Comparison of ENCODE assay signal across 8 mouse cellular contexts in the genomic region with DNA sequence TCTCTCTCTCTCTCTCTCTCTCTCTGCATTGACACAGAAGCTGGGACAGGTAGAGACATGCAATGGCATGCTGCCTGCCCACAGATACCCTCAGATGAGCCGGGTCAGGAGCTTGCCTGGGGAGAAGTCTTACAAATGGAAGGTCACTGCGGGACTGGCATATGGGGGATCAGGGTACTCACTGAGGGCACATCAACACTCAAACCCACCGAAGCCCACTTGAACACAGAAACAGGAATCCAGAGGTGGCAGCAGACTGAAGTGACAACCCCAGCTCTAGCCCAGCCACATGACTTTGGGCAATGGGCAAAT. TPM values are rescaled to one million over a fixed set of nuclear protein-coding genes. Genes with fewer than 3 reads are reported as not detected.
DNase-seq lines count a peak whose midpoint lies in the region; ATAC-seq and TF ChIP-seq lines count a peak whose summit lies in the region.

No protein-coding gene starts in this region.

- ATAC-seq in forebrain, embryonic 11.5 days (replicated peaks; ENCODE audit: low FRiP score), result 0 out of 2 replicates have a peak, but pooled peaks have one; percentile 18
- no peak; the same call in 1 of the 2 replicates for ATAC-seq in neural tube, embryonic 15.5 days (ENCODE audit: low FRiP score)
- no peak for ATAC-seq in megakaryocyte-erythroid progenitor cell, adult 5-6 weeks (replicated peaks; ENCODE audit: low FRiP score, low TSS enrichment, poor library complexity, severe bottlenecking)

- 0 out of 2 replicates have a peak overlapping the region, but pooled peaks have one; percentile 80 for H3K4me3 ChIP-seq in liver, adult 2 months (ENCODE audit: insufficient read depth, low read depth, low read length)
- H3K4me3 ChIP-seq in forebrain, embryonic 11.5 days (ENCODE audit: low read depth, low read length), result peak overlapping the region; percentile 51
- peak overlapping the region; percentile 68 for H3K4me3 ChIP-seq in limb, embryonic 10.5 days
- H3K4me3 ChIP-seq in neural tube, embryonic 15.5 days (replicated peaks), result peak overlapping the region; percentile 42; the same call in 1 of the 2 replicates

- H3K27me3 ChIP-seq in liver, adult 2 months (ENCODE audit: control insufficient read depth, insufficient read depth, low read length), result peaks cover 6% of the 10 kb centered on the region; the same call in 1 of the 2 replicates
- H3K27me3 ChIP-seq in forebrain, embryonic 11.5 days (ENCODE audit: control insufficient read depth, insufficient read depth, low read length), result no peaks in the 10 kb centered on the region
- peaks cover 7% of the 10 kb centered on the region; the same call in 1 of the 2 replicates for H3K27me3 ChIP-seq in limb, embryonic 10.5 days (ENCODE audit: low read depth, poor library complexity, severe bottlenecking)
- no peaks in the 10 kb centered on the region for H3K27me3 ChIP-seq in neural tube, embryonic 15.5 days (replicated peaks)

- H3K27ac ChIP-seq in liver, adult 2 months (replicated peaks; ENCODE audit: insufficient read depth, low read depth, low read length), result no peak overlapping the region
- no peak overlapping the region for H3K27ac ChIP-seq in forebrain, embryonic 11.5 days (ENCODE audit: low read depth, low read length)
- H3K27ac ChIP-seq in limb, embryonic 10.5 days, result peak overlapping the region; percentile 83
- peak overlapping the region; percentile 3; the same call in 1 of the 2 replicates for H3K27ac ChIP-seq in neural tube, embryonic 15.5 days (replicated peaks)

- no peak overlapping the region for H3K9ac ChIP-seq in liver, adult 2 months (ENCODE audit: low read depth, low read length)
- H3K9ac ChIP-seq in forebrain, embryonic 11.5 days (ENCODE audit: low read length), result no peak overlapping the region
- no peak overlapping the region for H3K9ac ChIP-seq in neural tube, embryonic 15.5 days (replicated peaks)

- no peak for TF ChIP-seq CTCF in liver, adult 2 months (IDR thresholded peaks at IDR 0.05; ENCODE audit: low read depth, low read length)

- 76% methylated on average over 3 of the region's 3 CpGs for WGBS in liver, adult 2 months
- 33% methylated on average over 3 of the region's 3 CpGs for WGBS in forebrain, embryonic 11.5 days
- WGBS in limb, embryonic 10.5 days, result 28% methylated on average over 3 of the region's 3 CpGs
- WGBS in neural tube, embryonic 15.5 days, result 26% methylated on average over 3 of the region's 3 CpGs

- no peaks in the 10 kb centered on the region for H3K79me2 ChIP-seq in liver, adult 2 months (ENCODE audit: control insufficient read depth, insufficient read depth, low read length)

- H3K36me3 ChIP-seq in liver, adult 2 months (ENCODE audit: control insufficient read depth, insufficient read depth, low read length), result no peaks in the 10 kb centered on the region
- no peaks in the 10 kb centered on the region for H3K36me3 ChIP-seq in forebrain, embryonic 11.5 days (ENCODE audit: control insufficient read depth, insufficient read depth, low read length)
- no peaks in the 10 kb centered on the region for H3K36me3 ChIP-seq in limb, embryonic 10.5 days
- H3K36me3 ChIP-seq in neural tube, embryonic 15.5 days, result no peaks in the 10 kb centered on the region

- DNase-seq in liver, adult 2 months (ENCODE audit: extremely low read depth, low read depth, low spot score), result no peak
- DNase-seq in liver, result no peak
- no peak for DNase-seq in forebrain, embryonic 11.5 days (ENCODE audit: low spot score)
- peak; percentile 39 for DNase-seq in limb, embryonic 10.5 days (ENCODE audit: low spot score)
- no peak for DNase-seq in adrenal gland, postnatal 14 days
- DNase-seq in left cerebral cortex, adult 18-20 months (ENCODE audit: low spot score in 2 of 2), result no peak

- peak overlapping the region; percentile 79 for H3K4me2 ChIP-seq in forebrain, embryonic 11.5 days (ENCODE audit: low read depth, low read length, severe bottlenecking)
- H3K4me2 ChIP-seq in neural tube, embryonic 15.5 days, result peak overlapping the region; percentile 65

- no peaks in the 10 kb centered on the region for H3K9me3 ChIP-seq in forebrain, embryonic 11.5 days (ENCODE audit: control insufficient read depth, low read length)
- no peaks in the 10 kb centered on the region for H3K9me3 ChIP-seq in limb, embryonic 10.5 days (replicated peaks)
- H3K9me3 ChIP-seq in neural tube, embryonic 15.5 days (replicated peaks), result no peaks in the 10 kb centered on the region

- TF ChIP-seq POLR2A in liver, adult 2 months (IDR thresholded peaks at IDR 0.05; ENCODE audit: extremely low read depth, insufficient read depth, low read length), result no peak

- H3K4me1 ChIP-seq in liver, adult 2 months (ENCODE audit: control insufficient read depth, insufficient read depth, low read length), result no peaks in the 10 kb centered on the region
- peaks cover 7% of the 10 kb centered on the region; the same call in 1 of the 2 replicates for H3K4me1 ChIP-seq in forebrain, embryonic 11.5 days (replicated peaks; ENCODE audit: control insufficient read depth, insufficient read depth, low read length)
- H3K4me1 ChIP-seq in limb, embryonic 10.5 days, result peaks cover 38% of the 10 kb centered on the region
- peaks cover 11% of the 10 kb centered on the region for H3K4me1 ChIP-seq in neural tube, embryonic 15.5 days

RNA-seq across cellular contexts. Expression of a gene that starts 0.6 kb away (rescaled TPM):
- total RNA-seq in liver, adult 2 months (2014; rRNA removed), result 12.4 and 18.0 TPM in 2 replicates
- 6.3 and 11.4 TPM in 2 replicates for polyA plus RNA-seq in liver, adult 2 months (2012; rRNA removed)
- polyA plus RNA-seq in forebrain, embryonic 11.5 days (2014; fragmentation: Nextera tagmentation; extraction: Ambion mirVana), result 36.2 and 37.2 TPM in 2 replicates
- polyA plus RNA-seq in limb, embryonic 10.5 days (2016; fragmentation: Nextera tagmentation; extraction: Ambion mirVana), result 19.4 and 28.1 TPM in 2 replicates
- polyA plus RNA-seq in neural tube, embryonic 15.5 days (2015; fragmentation: Nextera tagmentation; extraction: Ambion mirVana), result 27.6 and 35.8 TPM in 2 replicates
- 44.8 and 57.9 TPM in 2 replicates for total RNA-seq in adrenal gland, postnatal 14 days (2021)
- 0.68 and 1.0 TPM in 2 replicates for total RNA-seq in megakaryocyte-erythroid progenitor cell, adult 5-6 weeks (2014; fragmentation: Nextera tagmentation)
- 0.70 and 1.4 TPM in 2 replicates for total RNA-seq in megakaryocyte-erythroid progenitor cell, adult 5-6 weeks (2017)
- total RNA-seq in left cerebral cortex, adult 18-20 months (2021), result 10 to 100 TPM; 34.6 to 34.8 TPM

RNA-seq across cellular contexts. Expression of a gene that starts 27.6 kb away (rescaled TPM):
- total RNA-seq in liver, adult 2 months (2014; rRNA removed), result 0.13 and 0.28 TPM in 2 replicates
- 0.37 and 0.41 TPM in 2 replicates for polyA plus RNA-seq in liver, adult 2 months (2012; rRNA removed)
- polyA plus RNA-seq in forebrain, embryonic 11.5 days (2014; fragmentation: Nextera tagmentation; extraction: Ambion mirVana), result 0.32 and 0.35 TPM in 2 replicates
- 1.0 and 1.1 TPM in 2 replicates for polyA plus RNA-seq in limb, embryonic 10.5 days (2016; fragmentation: Nextera tagmentation; extraction: Ambion mirVana)
- polyA plus RNA-seq in neural tube, embryonic 15.5 days (2015; fragmentation: Nextera tagmentation; extraction: Ambion mirVana), result 2.8 and 6.1 TPM in 2 replicates
- 2.9 and 3.3 TPM in 2 replicates for total RNA-seq in adrenal gland, postnatal 14 days (2021)
- total RNA-seq in megakaryocyte-erythroid progenitor cell, adult 5-6 weeks (2014; fragmentation: Nextera tagmentation), result not detected in 2 replicates
- total RNA-seq in megakaryocyte-erythroid progenitor cell, adult 5-6 weeks (2017), result not detected in 2 replicates
- total RNA-seq in left cerebral cortex, adult 18-20 months (2021), result 1 to 10 TPM; 3.8 TPM

RNA-seq across cellular contexts. Expression of a gene that starts 34.5 kb away (rescaled TPM):
- total RNA-seq in liver, adult 2 months (2014; rRNA removed), result 30.0 and 32.7 TPM in 2 replicates
- 21.7 and 23.3 TPM in 2 replicates for polyA plus RNA-seq in liver, adult 2 months (2012; rRNA removed)
- polyA plus RNA-seq in forebrain, embryonic 11.5 days (2014; fragmentation: Nextera tagmentation; extraction: Ambion mirVana), result 83.8 and 87.5 TPM in 2 replicates
- 61.7 and 67.7 TPM in 2 replicates for polyA plus RNA-seq in limb, embryonic 10.5 days (2016; fragmentation: Nextera tagmentation; extraction: Ambion mirVana)
- 37.3 and 43.9 TPM in 2 replicates for polyA plus RNA-seq in neural tube, embryonic 15.5 days (2015; fragmentation: Nextera tagmentation; extraction: Ambion mirVana)
- total RNA-seq in adrenal gland, postnatal 14 days (2021), result 119 and 130 TPM in 2 replicates
- 171 and 188 TPM in 2 replicates for total RNA-seq in megakaryocyte-erythroid progenitor cell, adult 5-6 weeks (2014; fragmentation: Nextera tagmentation)
- total RNA-seq in megakaryocyte-erythroid progenitor cell, adult 5-6 weeks (2017), result 139 and 159 TPM in 2 replicates
- 100 to 1,000 TPM in 1 of 2 experiments, 10 to 100 TPM in 1; 99.0 to 102 TPM for total RNA-seq in left cerebral cortex, adult 18-20 months (2021)

Comparison
In these comparisons a context has a peak if more than half of its experiments do, and no peak if none do; other contexts are left out.
1. H3K27ac ChIP-seq: peak in limb, embryonic 10.5 days (single experiment) and neural tube, embryonic 15.5 days (single experiment); none in liver, adult 2 months (single experiment) and forebrain, embryonic 11.5 days (single experiment).
2. Peak in every context shown above with its lines, with median percentiles within 50 percentile points of each other: H3K4me3 ChIP-seq.